Mouse (Mus musculus): Measurements from ENCODE around the gene Cfap43. TPM values are rescaled to one million over a fixed set of nuclear protein-coding genes. Genes with fewer than 3 reads are reported as not detected.
A peak's percentile ranks its signal among the peaks of the same experiment; 100 is the strongest.

Cfap43 gene
- total RNA-seq (2022), result not detected

GRCm38 (mm10) chr19:47919126-47919965 is at the start of gene Cfap43, which contains the start of gene Itprip:
Cfap43 (minus strand) TSS chr19:47919287.
Itprip (minus strand) TSS chr19:47919299.
- peak; percentile 78 for DNase-seq

- DNase-seq, result no peak
Measured at GRCm38 (mm10) chr19:47958181-47958580, 39.1 kb upstream of the Cfap43 start.

- DNase-seq, result no peak
Measured at GRCm38 (mm10) chr19:47953169-47953568, 34.1 kb upstream of the Cfap43 start.

GRCm38 (mm10) chr19:47950946-47951345 is 31.9 kb upstream of the Cfap43 start:
- no peak for DNase-seq

- DNase-seq, result no peak
Measured at GRCm38 (mm10) chr19:47946821-47947465, 27.9 kb upstream of the Cfap43 start.

GRCm38 (mm10) chr19:47939361-47939760 is 20.3 kb upstream of the Cfap43 start:
- no peak for DNase-seq

GRCm38 (mm10) chr19:47937443-47938406 is 18.6 kb upstream of the Cfap43 start, which contains the start of gene Cfap58:
Cfap58 (plus strand) TSS chr19:47937675.
- DNase-seq, result no peak

- no peak for DNase-seq
Measured at GRCm38 (mm10) chr19:47936938-47937337, 17.9 kb upstream of the Cfap43 start.

- DNase-seq, result no peak
Measured at GRCm38 (mm10) chr19:47936490-47936889, 17.4 kb upstream of the Cfap43 start.

- no peak for DNase-seq
Measured at GRCm38 (mm10) chr19:47935530-47935929, 16.4 kb upstream of the Cfap43 start.

GRCm38 (mm10) chr19:47934636-47935238 is 15.7 kb upstream of the Cfap43 start:
- DNase-seq, result no peak

GRCm38 (mm10) chr19:47934146-47934545 is 15.1 kb upstream of the Cfap43 start:
- DNase-seq, result no peak

- DNase-seq, result no peak
Measured at GRCm38 (mm10) chr19:47931982-47932638, 13.0 kb upstream of the Cfap43 start.

- DNase-seq, result no peak
Measured at GRCm38 (mm10) chr19:47929043-47929442, 10.0 kb upstream of the Cfap43 start.

GRCm38 (mm10) chr19:47927032-47927431 is 7.9 kb upstream of the Cfap43 start:
- no peak for DNase-seq

GRCm38 (mm10) chr19:47925819-47926218 is 6.7 kb upstream of the Cfap43 start:
- peak; percentile 47 for DNase-seq

- DNase-seq, result no peak
Measured at GRCm38 (mm10) chr19:47919966-47920375, 884 bp upstream of the Cfap43 start.

GRCm38 (mm10) chr19:47918455-47919101 is 509 bp downstream of the Cfap43 start:
- DNase-seq, result no peak

- no peak for DNase-seq
Measured at GRCm38 (mm10) chr19:47918016-47918415, 1.1 kb downstream of the Cfap43 start.

GRCm38 (mm10) chr19:47917396-47917795 is 1.7 kb downstream of the Cfap43 start:
- DNase-seq, result no peak

GRCm38 (mm10) chr19:47915251-47915650 is 3.8 kb downstream of the Cfap43 start:
- no peak for DNase-seq
